Mouse (Mus musculus) thymus, postnatal 10 days (tissue): ENCODE measurements around the gene Pias4.
A peak's percentile ranks its signal among the peaks of the same experiment; 100 is the strongest.

ENCODE experiments used
- DNase-seq, 2 experiments: peaks; one replicate each; pipeline ENCODE4 v3.0.0; 2021; ENCODE audit warnings: low spot score in 2 of 2

The Pias4 gene

DNA sequence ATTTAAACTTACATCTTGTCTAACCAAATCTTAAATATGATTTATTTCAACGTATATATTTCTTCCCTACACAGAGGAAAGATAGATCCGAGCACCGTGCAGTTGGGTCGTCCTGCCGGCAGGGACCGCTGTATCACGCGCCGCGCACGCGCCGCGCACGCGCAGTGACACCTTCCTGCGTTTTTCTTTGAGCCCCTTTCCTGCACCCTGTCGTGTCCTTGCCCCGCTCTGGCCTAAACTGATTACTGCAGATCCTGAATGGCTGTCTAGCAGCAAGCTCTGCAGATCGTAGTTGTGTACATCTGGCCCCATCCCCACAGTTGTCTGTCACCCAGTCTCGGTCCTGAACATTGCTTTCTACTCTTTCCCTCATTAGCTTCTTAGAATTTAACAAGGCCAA, 5.4 kb upstream of the Pias4 start:
- DNase-seq: peak; percentile 73 to 87

DNA sequence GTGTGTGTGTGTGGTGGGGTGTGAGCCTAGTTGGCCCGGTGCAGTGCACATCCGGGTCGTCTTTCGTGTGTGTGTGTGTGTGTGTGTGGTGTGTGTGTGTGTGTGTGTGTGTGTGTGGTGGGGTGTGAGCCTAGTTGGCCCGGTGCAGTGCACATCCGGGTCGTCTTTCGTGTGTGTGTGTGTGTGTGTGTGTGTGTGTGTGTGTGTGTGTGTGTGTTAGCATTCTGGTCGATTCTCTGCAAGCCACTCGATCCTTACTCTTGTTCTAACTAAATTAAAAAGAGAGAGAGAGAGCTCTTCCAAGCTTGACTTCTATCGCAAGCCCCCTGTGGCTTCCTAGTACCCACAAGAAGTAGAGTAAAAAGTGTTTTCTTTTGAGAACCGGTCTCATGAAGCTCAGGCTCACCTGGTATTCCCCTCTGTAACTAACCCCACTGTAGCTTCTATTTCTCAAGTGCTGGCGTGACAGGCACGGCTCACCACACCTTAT, 1.7 kb upstream of the Pias4 start:
- peak; percentile 42 to 43 for DNase-seq

DNA sequence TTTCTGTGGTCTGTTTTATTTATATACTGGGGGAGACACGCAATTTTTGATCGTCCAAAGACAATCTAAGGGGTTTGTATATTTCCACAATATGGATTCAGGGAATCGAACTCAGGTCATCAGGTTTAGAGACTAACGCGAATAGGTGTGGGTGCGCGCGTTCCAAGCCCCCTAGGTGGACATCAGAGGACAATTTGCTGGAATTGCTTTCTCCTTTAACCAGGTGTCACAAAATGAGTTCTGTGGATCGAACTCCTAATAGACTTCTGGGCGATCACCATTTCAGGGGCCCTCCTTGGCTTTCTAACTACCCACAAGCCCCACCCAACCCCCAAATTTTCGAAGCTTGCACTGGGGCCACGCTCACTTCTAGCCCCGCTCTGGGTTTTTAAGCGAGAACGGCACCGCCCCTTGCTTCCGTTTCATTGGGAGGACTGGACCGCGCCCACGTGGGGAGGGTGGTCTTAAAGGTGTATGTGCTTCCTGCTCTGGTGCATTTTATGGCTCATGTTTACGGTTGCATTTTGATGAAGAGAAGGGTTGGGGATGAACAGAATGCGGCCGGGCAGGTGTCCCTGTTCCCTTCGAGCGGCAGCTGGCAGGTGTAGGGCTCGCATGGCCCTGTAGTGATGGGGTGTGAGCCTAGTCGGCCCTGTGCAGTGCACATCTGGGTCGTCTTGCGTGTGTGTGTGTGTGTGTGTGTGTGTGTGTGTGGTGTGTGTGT, 960 bp upstream of the Pias4 start:
- DNase-seq: peak; percentile 86 to 87

DNA sequence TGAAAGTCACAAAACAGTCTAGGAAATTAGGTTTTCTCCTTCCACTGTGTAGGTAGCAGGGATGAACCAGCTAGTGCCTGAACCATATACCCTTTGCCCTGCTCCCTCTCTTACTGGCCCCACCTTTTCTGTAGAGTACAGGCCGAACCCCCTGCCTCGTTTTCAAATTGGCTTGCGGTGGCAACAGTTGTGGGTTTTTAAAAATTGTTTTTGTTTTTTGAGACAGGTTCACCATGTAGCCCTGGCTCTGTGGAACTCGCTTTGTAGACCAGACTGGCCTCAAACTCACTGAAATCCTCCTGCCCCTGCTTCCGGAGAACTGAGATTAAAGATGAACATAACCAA, 336 bp upstream of the Pias4 start:
- DNase-seq: peak in 1 of 2 experiments; percentile 52

DNA sequence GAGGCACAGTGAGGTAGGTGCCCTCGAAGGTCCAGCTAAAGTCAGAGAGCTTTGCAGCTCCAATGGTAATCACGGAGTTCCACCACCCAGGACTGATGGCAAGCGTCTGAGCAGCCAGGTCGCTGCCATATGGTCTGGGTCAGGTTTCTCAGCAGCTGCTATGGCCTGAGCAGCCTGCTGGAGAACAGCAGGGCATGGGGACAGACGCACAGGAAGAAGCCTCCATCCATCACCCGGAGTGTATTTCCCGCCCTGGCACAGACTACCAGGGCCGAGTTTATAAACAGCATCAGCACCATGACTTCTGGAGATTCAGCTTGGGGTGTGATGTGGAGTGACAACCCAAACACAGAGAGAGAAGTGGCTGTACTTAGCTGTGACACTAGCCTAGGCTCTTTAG, 2.6 kb downstream of the Pias4 start:
- no peak for DNase-seq

DNA sequence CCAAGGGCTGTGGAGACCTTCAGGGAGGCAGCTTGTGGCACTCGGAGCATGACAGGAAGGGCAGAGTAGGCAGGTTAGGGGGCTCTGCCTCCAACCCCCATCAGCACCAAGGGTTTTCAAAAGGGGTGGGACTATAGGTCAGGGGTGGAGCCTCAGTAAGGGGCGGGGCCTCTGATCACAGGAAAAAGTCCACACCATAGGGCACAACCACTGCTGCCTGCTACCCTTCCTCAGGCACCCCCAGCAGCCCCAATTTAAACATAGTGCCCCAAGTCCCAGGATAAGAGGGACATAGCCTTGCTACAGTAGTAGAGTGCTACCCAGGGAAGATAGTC, 5.4 kb downstream of the Pias4 start:
- no peak for DNase-seq

DNA sequence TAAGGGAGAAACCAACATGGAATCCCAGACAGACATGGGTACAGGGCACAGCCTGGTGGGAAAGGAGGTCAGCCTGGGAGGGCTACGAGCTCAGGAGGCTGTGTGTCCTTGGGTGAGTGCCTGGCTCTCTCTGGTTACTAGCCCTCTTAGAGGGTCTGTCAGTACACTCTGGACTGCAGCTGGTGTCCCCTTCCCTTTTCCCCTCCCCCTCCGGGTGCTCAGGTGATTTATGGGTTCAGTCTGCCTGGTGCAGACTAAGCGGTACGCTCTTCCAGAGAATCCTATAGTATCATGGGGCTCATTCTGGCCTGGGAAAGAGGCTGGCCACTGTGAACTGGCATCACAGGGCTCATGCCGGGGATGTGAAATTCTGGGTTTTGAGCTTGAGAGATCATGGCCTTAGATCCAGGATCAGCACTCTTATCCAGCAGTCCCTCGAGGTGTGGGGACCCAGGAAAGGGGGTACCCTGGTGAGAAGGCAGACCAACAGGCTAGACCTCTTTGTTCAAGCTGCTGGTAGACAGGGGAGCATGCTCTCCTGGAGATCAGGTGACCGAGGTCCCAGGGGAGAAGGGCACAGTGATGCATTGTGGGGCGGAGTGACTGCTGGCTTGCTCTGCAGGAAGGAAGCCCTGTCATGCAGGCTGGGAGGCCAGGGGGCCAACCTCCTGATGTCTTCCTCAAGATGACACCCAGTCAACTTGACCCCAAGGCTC, 6.0 kb downstream of the Pias4 start:
- DNase-seq: no peak

DNA sequence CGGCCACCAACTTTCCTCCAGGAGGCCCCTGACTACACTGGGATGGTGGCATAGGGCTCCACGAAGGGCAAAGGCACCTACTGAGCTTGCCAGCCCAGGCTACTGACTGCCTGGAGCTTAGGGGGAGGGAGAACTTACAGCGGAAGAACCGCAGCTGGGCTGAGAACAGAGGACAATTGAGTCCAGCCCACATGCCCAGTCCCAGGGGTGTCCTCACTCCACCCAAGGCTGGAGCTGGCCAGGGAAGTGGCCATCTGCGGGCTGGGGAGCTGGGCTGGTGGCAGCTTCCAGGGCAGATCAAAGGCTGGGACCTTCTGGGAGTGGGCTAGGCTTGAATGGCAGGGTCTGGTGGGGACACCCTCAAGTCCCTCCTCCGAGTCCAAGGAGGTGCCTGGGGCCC, 13.0 kb downstream of the Pias4 start:
- no peak for DNase-seq

DNA sequence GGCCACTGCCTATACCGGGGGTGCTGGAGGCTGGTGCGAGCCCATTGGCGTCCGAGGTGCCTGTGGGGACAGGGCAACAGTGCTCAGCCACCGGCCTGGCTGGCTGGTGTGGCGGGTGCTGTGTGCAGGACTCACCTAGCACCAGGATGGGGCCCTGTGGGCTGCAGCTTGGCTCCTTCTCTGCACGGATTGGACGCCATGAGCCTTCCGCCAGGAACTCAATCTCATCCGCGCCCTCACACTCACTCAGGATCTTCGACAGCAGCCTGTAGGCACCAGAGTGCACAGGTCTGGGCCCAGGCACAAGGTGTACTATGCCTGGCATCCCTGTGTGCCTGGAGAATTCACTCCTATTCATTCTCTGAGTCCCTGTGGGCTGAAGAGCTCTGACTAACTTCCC, 13.4 kb downstream of the Pias4 start:
- DNase-seq: no peak

DNA sequence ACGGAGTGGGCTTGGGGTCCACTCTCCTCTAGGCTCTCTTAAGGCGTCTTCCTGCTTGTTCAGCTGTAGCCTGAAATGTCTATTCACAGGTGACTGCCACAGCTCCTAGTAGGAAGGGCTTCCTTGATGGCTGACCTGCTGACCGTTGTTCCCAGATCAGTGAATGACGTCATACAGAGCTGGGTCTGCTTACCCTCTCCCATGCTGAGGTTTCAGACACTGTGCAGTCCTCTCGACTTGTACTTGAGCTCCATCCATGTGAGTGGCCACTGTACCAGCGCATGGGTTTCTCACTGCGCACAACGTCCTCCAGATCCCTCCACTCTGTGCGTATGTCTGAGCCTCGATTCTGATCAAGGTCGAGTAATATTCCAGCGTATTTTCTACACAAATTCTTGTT, 15.1 kb downstream of the Pias4 start:
- no peak for DNase-seq

DNA sequence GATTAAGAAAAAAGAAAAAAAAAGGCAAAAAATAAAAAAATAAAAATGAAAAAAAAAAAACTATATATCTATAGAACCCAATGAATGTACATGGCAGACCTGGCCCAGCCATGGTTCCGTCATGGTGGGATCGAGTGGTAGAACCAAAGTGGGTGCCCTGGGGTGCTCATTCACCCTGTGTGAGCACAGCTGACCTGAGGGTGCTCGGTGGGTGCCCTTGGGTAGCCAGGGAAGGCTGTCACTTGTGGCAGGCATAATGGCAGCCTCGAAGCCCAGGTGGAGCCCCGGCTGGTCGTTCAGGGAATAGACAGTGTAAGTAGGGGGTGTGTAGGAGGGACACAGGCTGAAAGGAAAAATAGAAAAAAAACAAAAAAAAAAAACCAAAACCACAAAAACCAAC, 16.5 kb downstream of the Pias4 start:
- DNase-seq: no peak

DNA sequence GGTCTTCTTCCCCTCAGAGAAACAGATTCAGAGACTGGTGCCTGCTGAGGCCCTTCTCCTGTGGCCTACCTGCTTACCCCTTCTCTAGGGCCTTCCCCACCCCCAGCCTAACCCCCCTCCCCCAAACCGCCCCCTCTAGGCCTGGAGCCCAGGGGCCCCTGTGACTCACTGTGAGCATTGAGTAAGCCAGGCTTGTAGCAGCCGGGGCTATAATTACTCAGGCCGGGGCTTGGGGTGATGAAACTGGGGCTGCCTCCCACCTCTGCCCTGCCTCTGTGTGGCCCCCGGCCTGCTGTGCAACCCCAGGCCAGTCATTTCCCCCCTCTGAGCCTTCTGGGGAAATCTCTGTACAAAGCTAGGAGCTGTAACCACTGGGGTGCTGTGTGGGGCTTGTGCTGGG, 21.4 kb downstream of the Pias4 start:
- no peak for DNase-seq

DNA sequence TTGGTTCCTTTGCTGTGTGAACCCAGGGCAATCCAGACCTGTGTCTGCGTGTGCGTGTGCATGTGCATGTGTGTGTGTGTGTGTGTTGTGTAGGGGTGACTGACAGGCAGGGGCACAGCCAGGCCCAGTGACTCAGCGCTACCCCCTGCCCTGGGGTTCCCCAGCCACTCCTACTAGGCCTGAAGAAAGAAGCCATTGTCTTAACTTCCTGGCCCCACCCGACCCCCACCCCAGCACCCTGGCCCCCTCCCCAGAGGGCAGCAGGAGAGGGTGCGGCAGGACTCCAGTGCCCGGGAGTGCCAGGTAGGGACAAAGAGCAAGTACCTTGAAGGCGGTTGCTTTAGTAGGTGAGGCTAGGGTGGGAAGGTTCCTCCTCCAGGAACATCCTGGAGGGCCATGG, 21.9 kb downstream of the Pias4 start:
- DNase-seq: no peak

DNA sequence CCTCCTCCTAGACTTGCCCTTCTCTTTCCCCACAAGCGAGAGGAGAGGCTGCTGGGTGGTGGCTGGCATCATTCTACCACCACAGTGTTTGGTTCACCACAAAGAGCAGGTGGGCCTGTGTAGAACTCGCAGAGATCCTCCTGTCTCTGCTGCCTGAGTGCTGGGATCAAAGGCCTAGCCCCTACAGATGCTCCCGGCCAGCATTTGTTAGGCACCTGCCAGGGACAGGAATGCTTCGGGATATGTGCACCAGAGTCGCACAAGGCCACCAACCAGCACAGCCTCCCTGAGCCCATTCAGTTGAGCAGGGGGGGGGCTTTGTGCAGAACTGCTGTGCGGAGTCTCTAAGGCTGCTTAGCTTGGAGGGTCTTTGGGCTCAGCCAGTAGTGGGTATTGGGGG, 22.4 kb downstream of the Pias4 start:
- DNase-seq: no peak

DNA sequence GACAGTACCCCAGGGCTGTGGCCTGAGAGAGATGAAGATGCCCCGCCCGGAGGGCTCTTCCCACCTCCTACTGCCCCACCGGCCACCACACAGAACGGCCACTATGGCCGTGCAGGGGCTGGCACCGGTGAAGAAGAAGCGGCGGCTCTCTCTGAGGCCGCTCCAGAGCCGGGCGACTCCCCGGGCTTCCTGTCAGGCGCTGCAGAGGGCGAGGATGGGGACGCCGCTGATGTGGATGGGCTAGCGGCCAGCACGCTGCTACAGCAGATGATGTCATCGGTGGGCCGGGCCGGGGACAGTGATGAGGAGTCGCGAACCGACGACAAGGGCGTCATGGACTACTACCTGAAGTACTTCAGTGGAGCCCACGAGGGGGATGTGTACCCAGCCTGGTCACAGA, 23.1 kb downstream of the Pias4 start:
- DNase-seq: no peak

DNA sequence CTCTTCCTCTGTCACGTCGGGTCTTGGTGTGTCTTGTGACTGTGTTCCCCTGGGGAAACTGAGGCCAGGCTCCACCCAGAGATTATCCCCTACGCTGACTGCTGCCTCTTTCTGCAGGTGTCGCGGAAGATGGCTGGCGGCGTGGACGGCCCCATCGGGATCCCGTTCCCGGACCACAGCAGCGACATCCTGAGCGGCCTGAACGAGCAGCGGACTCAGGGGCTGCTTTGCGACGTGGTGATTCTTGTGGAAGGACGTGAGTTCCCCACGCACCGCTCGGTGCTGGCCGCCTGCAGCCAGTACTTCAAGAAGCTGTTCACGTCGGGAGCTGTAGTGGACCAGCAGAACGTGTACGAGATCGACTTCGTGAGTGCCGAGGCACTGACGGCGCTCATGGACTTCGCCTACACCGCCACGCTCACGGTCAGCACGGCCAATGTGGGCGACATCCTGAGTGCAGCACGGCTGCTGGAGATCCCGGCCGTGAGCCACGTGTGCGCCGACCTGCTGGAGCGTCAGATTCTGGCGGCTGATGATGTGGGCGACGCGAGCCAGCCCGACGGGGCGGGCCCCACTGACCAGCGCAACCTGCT, 23.8 kb downstream of the Pias4 start:
- no peak for DNase-seq

DNA sequence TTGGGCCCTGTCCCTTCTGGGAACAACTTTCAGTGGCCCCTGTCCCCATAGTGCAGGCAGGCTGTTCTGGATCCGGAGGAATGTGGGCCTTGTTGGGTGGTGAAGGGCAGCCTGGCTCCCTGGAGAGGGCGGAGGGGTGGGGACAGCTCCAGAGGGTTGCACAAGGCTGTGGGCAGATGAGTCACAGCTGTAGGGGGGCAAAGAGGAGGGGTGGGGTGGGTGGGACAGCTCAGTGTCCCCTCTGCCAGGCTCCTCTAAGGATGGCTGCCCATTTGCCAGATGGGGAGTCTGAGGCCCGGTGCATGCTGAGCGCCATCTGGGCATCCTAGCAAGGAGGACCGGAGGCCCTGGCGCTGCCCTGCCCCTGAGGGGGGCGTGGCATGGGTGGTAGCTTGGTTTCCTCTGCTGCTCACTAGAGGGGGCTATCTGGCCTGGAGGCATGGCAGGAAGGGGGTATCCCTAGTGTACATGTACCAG, 24.5 kb downstream of the Pias4 start:
- DNase-seq: no peak

DNA sequence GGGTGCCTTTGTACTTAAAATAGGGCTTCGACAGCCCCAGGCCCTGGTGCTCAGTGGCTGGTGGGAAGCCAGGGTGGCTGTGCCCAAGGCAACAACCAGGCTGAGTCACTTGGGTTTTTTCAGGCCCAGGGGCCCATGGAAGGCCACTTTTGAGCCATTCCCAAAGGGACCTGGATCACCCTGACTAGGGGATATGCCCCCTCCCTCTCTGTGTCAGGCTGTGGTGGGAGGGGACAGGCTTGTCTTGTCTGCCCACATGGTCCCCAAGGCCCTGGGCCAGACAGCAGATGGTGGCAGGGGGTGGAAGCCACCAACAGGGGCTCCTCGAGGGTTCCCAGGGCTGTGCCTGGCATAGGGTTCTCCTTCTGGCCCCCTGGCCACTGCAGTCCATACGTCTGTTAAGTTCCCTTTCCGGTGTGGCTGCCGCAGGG, 25.2 kb downstream of the Pias4 start:
- DNase-seq: no peak

DNA sequence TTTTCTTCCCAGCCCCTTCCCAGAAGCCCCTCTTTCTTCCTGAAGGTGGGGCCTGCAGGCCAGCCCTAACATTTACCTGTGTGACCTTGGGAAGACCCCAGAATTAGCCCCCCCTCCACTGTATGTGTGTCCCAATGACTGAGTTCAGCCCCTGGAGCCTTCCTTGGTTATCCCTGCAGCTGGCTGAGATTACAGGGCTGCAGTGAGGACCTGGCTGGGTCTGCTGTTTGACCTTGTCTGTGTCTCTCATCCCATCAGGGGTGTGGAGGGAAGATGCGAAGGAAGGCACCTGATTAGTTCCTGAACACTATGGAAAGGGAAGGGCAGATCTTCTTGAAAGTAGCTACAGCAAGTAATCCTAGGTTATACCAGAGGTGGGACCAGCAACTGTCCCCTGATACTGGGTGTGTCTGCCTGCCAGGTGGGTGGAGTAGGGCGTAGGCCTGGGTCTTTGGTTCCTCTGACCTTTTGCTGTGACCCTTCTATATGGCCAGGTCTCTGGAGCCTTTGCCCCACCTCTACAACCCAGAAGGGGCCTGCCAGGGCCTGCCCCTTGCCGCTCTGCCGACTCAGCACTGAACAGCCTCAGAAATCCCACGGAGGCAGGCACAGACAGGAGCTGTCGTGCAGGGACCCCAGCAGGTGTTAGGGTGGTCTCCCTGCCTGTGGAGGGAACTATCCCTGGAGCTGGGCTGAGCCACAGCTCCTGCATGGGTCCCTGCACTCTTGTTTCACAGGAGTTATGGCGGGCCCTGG, 26.1 kb downstream of the Pias4 start:
- DNase-seq: no peak

DNA sequence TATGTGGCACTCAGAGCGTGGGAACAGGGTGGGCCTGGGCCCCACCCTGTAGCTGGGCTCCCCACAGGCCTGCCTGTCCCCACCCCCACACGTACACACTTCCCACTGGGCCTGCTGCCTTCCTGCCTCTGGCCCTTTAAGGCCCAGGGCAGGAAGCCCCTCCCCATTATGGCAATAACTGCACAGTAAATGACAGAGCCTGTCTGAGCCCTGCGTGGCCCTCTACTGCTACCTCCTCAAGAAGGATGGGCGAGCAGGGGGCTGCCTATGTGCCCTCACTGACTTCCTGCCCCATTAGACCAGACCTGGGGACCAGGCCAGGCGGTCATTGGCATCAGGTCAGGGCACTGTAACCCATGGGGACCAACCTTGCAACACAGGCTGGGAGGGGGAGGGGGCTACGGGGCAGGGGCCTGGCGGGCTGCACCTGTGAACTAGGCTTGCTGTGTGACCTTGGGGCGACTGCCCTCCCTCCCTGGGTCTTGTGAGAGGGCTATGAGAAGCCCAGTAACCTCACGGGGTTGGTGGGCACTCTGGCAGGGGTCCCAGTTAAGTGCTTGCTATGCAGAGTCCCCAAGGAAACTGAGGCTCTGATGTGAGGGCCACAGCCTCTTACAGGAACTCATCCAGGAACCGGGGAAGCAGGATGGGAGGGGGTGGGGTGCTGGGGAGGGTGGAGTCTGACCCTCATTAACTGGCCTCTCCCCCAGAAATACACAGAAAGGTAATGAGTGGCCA, 26.8 kb downstream of the Pias4 start:
- DNase-seq: no peak

DNA sequence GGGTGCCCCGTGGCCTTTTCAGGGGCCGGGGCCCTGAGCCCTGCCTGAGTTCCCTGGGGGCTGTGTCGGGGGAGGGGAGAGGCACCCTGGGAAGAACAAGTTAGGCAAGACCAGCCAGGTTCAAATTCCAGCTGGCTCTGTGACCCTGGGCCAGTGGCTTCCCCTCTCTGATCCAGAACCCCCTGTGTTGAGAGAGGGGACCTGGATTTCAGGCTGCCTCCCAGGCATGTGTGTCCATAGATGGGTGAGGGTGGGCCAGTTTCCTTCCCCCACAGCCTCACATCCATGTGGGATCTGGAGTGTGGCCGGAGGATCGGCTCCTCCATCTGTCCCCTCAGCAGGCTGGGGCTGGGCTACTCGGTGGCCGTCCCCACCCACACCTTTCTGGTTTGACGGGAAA, 27.7 kb downstream of the Pias4 start:
- DNase-seq: no peak

DNA sequence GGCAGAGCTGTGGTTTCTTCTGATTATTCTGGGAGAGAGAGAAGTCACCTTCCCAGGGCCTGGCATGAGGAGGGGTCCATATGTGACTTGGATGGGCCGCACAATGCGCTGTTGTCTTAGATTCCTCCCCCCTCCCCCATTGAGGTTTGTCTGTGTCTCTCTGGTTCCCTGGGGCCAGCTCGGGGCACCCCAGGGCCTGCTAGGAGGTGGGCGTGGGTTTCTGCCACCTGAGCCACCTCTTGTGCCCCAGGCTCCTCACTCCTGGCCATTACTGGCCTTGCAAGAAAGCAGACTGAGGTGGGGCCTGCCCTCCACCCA, 28.2 kb downstream of the Pias4 start:
- no peak for DNase-seq
